Mouse (Mus musculus) retina, postnatal 1 day (tissue): ENCODE data around the gene Ankle1.

Experiments used
- DNase-seq: peaks from one replicate; pipeline ENCODE4 v3.0.0-alpha.2; 2012

Gene Ankle1

GRCm38 (mm10) chr8:71405401-71406098 lies at the start of gene Ankle1:
Ankle1 (plus strand) TSS chr8:71406010.
- peak; percentile 95 for DNase-seq

- no peak for DNase-seq
Observed at GRCm38 (mm10) chr8:71358026-71358425, 47.8 kb upstream of the Ankle1 start.

DNA sequence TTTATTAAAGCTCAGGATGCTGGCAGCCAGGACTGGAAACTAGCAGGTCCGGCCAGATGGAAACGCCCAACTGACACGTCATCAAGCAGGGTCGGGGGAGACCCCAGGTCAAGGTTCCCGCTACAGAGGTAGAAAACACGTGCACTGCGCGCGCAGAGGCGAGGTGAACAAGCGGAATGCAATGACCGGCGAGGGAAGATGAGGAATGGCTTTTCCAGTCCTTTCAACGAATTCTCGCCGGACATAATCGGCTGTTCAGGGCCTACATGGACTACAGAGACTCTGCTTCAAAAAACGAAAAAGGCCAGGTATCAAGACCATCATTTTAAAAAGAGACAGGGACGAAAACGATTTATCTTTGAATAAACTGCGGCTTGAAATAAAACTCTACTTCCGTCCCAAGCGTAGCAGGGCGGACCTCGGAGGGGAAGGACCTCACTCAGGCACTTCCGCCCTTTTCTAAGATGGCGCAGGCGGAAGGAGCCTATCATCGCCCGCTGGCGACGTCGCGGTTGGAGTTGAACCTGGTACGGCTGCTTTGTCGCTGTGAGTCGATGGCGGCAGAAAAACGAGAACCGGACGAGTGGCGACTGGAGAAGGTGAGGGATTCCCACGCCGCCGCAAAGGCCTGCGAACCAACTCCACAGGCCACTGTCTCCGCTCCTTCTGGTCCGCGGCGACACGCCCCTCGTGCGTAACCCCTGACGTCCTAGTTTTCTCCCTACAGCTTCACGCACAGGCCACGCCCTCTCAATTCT lies 38.9 kb upstream of the Ankle1 start, which contains the start of gene Use1:
Gene Use1 (plus strand): TSS at position 78 of the 758 bp plus-strand sequence.
- peak; percentile 94 for DNase-seq

- no peak for DNase-seq
Observed at GRCm38 (mm10) chr8:71367529-71368176, 38.2 kb upstream of the Ankle1 start.

DNA sequence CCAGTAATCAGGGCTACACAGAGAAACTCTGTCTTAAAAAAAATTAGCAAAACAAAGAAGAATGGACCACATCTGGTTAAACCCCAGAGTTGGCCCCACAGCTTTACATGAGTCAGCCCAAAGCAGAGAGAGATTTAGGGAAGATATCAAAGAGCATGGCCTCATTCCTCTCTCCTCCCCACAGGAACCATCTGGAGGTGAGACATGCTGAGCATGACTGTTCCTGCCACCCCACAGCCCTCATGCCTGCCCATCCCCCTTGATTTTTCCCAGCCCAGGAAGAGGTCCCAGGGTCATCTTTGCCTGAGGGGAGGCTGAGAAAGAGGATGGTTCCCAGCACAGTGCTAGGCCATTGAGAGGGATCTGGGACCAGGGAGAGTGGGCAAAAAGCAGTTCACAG lies 37.4 kb upstream of the Ankle1 start:
- no peak for DNase-seq

DNA sequence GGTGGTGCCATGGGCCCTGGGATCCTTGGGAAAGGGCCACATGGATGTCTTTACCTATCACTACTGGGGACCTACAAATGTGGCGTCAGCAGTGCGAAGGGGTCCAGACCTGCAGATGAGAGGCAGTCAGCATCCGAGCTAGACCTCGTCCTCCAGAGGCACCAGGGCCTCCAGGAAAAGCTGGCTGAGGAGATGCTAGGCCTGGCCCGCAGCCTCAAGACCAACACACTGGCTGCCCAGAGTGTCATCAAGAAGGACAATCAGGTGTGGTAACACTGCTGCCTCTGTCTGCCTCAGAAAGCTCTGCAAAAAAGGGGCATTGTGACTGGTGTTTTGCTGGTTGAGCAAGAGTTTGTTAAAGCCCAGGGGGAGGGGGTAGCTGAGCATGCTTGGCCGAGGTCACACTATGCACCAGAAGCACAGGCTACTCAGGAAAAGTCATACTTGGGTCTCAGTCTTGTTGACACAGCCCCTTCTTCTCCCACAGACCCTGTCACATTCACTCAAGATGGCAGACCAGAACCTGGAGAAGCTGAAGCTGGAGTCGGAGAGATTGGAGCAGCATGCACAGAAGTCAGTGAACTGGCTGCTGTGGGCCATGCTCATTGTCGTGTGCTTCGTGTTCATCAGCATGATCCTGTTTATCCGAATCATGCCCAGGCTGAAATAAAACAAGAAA lies 36.6 kb upstream of the Ankle1 start:
- no peak for DNase-seq

DNA sequence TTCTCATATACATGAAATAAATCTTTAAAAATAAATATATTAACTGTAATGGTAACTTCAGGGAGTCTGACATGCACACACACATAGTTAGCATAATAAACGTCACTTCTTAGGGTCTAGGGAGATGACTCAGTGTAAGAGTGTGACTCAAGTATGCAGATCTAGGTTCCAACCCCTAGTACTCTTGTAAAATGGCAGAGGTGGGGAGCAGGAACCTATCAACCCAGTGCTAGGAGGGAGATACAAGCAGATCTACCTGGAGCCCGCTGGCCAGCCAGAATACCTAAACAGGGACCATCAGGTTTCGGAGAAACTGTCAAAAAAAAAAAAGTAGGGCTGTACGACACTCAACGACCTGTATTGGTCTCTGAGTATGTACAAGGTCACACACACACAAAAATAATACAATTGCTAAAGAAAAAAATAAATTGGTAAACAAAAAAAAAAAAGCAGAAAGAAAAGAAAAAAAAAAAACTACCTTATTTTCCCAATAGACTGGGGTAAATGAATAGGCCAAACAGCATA lies 35.0 kb upstream of the Ankle1 start:
- DNase-seq: peak; percentile 3

- DNase-seq: peak; percentile 98
Observed at GRCm38 (mm10) chr8:71371236-71371848, 34.5 kb upstream of the Ankle1 start, which contains the start of gene Ocel1. Ocel1 (plus strand) TSS chr8:71371298.

DNA sequence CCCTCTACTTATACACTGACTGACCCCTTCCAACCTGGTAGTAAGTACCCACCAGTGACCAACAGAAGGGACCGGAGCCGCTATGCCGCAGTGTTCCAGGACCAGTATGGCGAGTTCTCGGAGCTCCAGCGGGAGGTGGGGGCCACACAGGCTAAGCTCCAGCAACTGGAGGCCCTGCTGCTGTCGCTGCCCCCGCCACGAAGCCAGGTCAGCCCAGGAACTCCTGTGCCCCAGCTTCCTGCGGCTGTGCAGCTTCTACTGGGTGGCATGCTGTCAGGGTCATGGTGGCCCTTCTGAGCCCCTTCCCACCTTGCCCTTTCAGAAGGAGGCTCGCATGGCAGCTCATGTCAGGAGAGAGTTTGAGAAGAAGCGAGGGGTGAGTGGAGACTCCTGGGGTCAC lies 33.4 kb upstream of the Ankle1 start:
- DNase-seq: peak; percentile 25

GRCm38 (mm10) chr8:71373000-71373399 lies 32.8 kb upstream of the Ankle1 start:
- no peak for DNase-seq

DNA sequence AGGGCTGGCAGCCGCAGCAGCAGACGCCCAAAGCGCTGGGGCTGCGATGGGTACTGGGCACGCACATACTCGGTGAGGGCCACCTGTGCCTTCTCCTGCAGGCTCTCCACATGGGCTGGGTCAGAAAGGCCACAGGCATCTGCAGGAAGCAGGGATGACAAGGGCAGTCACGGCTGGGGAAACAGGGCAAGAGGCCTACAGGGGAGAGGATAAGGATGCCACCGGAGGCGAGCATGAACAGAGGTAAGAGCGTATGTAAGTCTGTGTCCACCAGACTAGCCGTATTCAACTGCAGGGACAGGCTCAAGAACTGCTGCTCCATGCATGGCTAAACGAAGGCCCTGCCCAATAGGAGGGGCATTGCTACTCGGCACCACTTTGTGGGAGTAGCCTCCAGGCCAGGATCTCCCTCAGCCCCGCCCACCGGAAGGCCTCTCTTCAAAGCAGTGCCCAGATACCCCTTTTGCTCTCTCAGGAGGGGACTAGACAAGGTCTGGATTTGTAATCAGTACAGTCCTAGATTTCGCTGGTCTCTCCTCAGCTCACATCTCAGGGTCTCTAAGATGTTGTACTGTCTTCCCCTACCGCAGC lies 31.1 kb upstream of the Ankle1 start:
- DNase-seq: peak; percentile 29

- DNase-seq: peak; percentile 86
Observed at GRCm38 (mm10) chr8:71375581-71376422, 30.0 kb upstream of the Ankle1 start.

DNA sequence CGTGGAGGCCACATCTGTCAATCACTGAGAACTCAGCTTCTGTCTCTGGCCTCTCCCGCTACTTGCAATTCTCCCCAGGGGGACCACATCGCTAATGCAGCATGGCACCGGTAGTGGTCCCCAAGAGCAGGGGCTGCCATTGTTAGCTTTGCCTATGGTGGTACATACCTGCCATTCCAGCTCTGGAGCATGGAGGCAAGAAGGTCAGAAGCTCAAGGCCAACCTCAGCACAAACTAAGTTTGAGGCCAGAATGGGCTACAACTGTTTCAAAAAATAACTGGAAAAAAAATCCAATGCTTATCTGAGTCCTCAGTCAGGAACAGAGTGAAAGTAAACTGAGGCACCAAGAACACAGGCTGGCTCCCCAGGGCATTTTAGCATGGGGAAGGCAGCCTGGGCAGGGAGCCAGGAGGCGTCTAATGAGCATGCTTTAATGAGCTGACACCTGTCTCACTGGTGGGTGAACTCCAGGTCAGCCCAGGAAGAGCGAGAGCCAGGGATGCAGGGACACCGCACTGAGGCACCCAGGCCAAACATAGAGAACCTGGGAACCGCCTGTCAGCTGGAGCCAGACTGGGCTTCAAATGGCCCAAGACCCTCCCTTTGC lies 29.3 kb upstream of the Ankle1 start:
- DNase-seq: peak; percentile 45

GRCm38 (mm10) chr8:71379008-71379407 lies 26.8 kb upstream of the Ankle1 start:
- peak; percentile 12 for DNase-seq

DNA sequence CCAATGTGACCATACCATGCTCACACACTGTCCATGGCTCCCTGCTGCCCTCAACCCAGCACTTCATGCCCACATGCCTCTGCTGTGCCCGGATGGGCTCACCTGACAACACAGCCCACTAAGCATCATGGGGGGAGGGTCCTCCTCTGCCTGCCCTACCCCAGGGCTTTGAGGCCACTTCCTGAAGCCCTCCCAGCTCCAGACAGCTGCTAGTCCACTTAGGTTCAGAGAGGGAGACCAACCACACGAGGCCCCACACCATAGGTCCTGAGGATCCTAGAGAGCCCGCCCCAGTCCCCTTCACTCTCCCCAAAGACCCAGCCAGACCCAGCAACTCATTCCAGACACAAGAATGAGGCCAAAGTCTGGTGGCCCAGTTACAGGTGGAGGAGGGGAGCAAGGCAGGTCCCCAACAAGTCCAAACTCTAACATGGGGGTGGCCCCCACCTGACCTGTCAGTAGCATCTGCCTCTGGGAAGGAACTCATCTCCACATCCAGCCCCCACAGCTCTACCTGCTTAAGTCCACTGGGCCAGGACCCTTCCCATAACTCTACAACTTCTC lies 26.2 kb upstream of the Ankle1 start:
- DNase-seq: peak; percentile 22

DNA sequence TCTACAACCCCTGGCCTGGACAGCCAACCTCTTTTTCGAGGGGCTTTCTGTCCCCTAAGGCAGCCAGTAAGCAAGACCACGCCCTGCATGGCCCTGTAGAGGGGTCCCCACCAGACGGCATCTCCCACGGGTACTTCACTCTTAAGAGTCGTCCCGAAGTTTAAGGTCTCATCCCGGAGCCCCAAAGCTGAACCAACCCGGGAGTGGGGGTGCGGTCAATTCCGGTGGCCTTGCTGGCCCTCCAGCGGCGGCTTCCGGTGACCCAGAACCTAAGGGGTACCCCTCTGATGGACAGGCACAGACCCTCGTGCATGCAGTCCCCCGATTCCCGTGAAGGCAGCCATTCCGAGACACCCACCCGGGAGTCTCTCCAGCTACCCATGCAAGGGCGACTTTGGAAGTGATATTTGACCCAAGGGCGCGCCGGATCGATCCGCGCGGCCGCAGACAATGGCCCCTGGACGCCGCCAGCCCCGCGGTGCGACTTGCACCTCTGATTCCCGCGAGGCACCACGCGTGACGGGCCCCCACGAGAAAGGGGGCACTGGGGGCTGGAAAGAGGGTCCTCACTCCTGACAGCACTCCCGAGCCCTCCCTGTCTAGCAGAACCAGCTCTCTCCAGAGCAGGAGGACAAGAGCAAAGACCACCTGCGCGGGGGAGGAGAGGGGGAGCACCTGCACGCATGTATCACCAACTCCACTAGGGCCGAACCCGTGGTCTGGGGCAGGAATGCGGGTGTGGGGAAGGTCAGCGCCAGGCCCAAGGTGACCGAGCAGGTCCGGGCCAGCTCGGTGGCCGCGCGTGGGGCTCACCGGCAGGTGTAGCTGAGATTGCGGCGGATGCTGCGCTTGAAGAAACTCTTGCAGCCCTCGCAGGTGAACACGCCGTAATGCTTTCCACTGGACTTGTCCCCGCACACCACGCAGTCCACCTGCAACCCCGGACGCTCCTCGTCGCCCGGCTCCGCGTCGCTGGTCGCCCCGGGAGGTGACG lies 25.3 kb upstream of the Ankle1 start:
- DNase-seq: peak; percentile 23

- peak; percentile 82 for DNase-seq
Observed at GRCm38 (mm10) chr8:71381421-71381970, 24.3 kb upstream of the Ankle1 start, which contains the start of gene Nr2f6. Nr2f6 (minus strand) TSS chr8:71381960.
